Mouse (Mus musculus) forebrain, embryonic 14.5 days (tissue): Measurements from ENCODE around the gene Atp6v0a1. TPM values are rescaled to one million over a fixed set of nuclear protein-coding genes. Genes with fewer than 3 reads are reported as not detected.

Source experiments
- ATAC-seq: fragments of 200-750 bp; cut with Nextera tagmentation; 2 replicates; pipeline ENCODE4 v1.8.0; 2017; ENCODE audit warnings: mild to moderate bottlenecking, moderate library complexity
- DNase-seq: peaks from one replicate; pipeline ENCODE4 v3.0.0-alpha.2; 2015; ENCODE audit warnings: low spot score
- H3K27ac ChIP-seq: fragments of 300-500 bp; sonication (generic); 2 replicates; pipeline ENCODE4 v1.5.1; 2014; ENCODE audit warnings: low read depth, mild to moderate bottlenecking, control low read depth, low read length, moderate library complexity
- H3K27me3 ChIP-seq: fragments of 300-500 bp; sonication (generic); replicated peaks from 2 replicates; pipeline ENCODE4 v1.6.1; 2014; ENCODE audit warnings: low read length, control low read depth, mixed read lengths; ENCODE audit not compliant: control insufficient read depth, insufficient read depth
- H3K36me3 ChIP-seq: fragments of 300-500 bp; sonication (generic); 2 replicates; pipeline ENCODE4 v1.6.1; 2014; ENCODE audit warnings: low read length, control low read depth; ENCODE audit not compliant: control insufficient read depth, insufficient read depth
- H3K4me1 ChIP-seq: fragments of 300-500 bp; sonication (generic); 2 replicates; pipeline ENCODE4 v1.6.1; 2014; ENCODE audit warnings: antibody characterized with exemption, low read length, control low read depth; ENCODE audit not compliant: control insufficient read depth, insufficient read depth
- H3K4me2 ChIP-seq: fragments of 300-500 bp; sonication (generic); 2 replicates; pipeline ENCODE4 v1.6.1; 2014; ENCODE audit warnings: mild to moderate bottlenecking, control low read depth, low read length
- H3K4me3 ChIP-seq: fragments of 300-500 bp; sonication (generic); 2 replicates; pipeline ENCODE4 v1.5.1; 2014; ENCODE audit warnings: low read depth, low read length, control low read depth
- H3K9ac ChIP-seq: fragments of 300-500 bp; sonication (generic); 2 replicates; pipeline ENCODE4 v1.6.1; 2014; ENCODE audit warnings: mild to moderate bottlenecking, low read length, control low read depth, moderate library complexity
- H3K9me3 ChIP-seq: fragments of 300-500 bp; sonication (generic); replicated peaks from 2 replicates; pipeline ENCODE4 v1.6.1; 2016; ENCODE audit warnings: low read length, control low read depth, mixed read lengths; ENCODE audit not compliant: control insufficient read depth
- WGBS: fragments of 180-500 bp; shearing (Covaris S2); extraction: QIAGEN DNeasy Blood & Tissue Kit; methylation state at CpG from one replicate; pipeline ENCODE4 v1.1.7; 2014; 5-methylcytosine and 5-hydroxymethylcytosine counted together
- polyA plus RNA-seq: library from polyadenylated mRNA; unstranded; fragments of >200 nt; fragmentation: Nextera tagmentation; extraction: Ambion mirVana; gene quantifications from 2 replicates; pipeline ENCODE4 v1.2.1, GENCODE M21; 2014

The Atp6v0a1 gene
- polyA plus RNA-seq = 50.2 and 74.4 TPM in 2 replicates

DNA sequence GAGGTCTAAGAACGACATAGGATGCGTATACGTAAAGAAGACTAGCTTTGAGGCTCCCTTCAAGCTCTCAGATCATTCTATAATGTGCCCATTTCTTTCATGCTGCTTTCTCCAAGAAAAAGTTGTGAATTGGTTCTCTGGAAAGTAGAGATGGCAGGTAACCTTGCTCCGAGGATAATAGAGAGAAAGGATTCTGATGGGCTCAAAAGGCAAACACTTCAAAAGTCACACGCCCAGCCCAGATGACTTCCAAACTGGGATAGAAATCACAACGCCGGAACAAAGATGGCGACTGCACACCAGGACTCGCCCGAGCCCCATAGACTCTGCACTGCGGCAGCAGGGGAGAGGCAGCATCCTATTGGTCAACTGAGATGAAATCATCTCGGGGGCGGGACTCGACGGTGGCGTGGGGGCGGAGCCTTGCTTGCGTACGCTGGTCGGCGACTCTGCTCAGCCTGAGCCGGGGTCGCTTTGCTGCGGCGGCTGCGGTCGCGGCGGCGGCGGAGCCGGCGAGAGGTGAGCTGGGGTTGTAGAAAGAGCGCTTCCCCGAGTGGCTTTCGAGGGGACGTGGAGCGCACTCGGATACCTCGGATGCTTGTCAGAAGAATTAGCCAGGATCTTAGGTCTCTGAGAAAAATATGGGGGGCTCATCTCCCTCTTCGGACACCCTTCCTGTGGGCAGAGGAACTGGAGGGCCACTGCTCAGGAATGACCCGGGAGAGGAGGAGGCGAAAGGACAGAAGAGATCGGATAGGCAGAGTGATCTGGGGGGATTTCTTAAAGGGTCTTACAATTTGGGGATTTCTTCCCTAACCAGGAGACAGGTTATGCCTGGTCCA is at the start of gene Atp6v0a1:
TSS of gene Atp6v0a1 (plus strand) at position 407 of the 842 bp plus-strand sequence.
- ATAC-seq = peak; percentile 100
- Histone ChIP-seq H3K27ac (peak within 1 kb of the TSS; percentile 82), H3K4me1 (peaks cover 12% of the 10 kb centered on the region), H3K4me3 (peak within 1 kb of the TSS; percentile 77), H3K4me2 (peak within 1 kb of the TSS; percentile 57), H3K9me3 (no peaks in the 10 kb centered on the region), H3K36me3 (peaks cover 20% of the 10 kb centered on the region), H3K27me3 (no peaks in the 10 kb centered on the region), H3K9ac (peak within 1 kb of the TSS; percentile 91)
- under 1% methylated on average over 44 of the region's 44 CpGs for WGBS
- DNase-seq = peak; percentile 99

DNA sequence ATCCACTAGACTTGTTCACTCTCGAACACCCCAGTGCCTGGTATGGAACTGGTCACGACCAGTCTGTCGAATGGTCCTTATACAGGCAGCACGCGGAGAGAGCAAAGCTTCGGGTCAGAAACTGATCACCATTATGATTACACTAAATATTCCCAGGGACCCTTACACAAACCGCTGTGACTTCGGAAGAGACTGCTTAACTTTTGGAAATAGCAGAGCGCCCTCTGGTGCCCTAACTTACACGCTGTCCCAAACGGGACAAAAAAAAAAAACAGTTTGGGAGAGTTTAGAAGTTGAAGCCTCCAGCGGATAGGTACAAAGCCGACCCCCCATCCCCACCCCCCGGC is 49.8 kb upstream of the Atp6v0a1 start:
- Histone ChIP-seq H3K9ac (no peak overlapping the region), H3K27ac (no peak overlapping the region), H3K4me1 (no peaks in the 10 kb centered on the region), H3K36me3 (no peaks in the 10 kb centered on the region), H3K27me3 (peaks cover 26% of the 10 kb centered on the region), H3K9me3 (no peaks in the 10 kb centered on the region), H3K4me3 (peak overlapping the region; percentile 17), H3K4me2 (peak overlapping the region; percentile 39)
- 3% methylated on average over 14 of the region's 14 CpGs for WGBS
- ATAC-seq (no peak), DNase-seq (peak; percentile 84)

- no peak for ATAC-seq
- peaks cover 26% of the 10 kb centered on the region for H3K27me3 ChIP-seq
- WGBS = 34% methylated on average over 3 of the region's 3 CpGs
Observed at GRCm38 (mm10) chr11:100959826-100960225, 49.4 kb upstream of the Atp6v0a1 start.

GRCm38 (mm10) chr11:100960540-100960939 is 48.7 kb upstream of the Atp6v0a1 start:
- H3K4me2 ChIP-seq = no peak overlapping the region
- H3K27me3 ChIP-seq = peaks cover 26% of the 10 kb centered on the region
- 8% methylated on average over 6 of the region's 6 CpGs for WGBS
- H3K9me3 ChIP-seq = no peaks in the 10 kb centered on the region
- DNase-seq (peak; percentile 88), ATAC-seq (peak; percentile 82; the same call in 1 of the 2 replicates)
- H3K4me1 ChIP-seq = no peaks in the 10 kb centered on the region
- no peak overlapping the region for H3K9ac ChIP-seq
- no peak overlapping the region for H3K27ac ChIP-seq
- H3K36me3 ChIP-seq = no peaks in the 10 kb centered on the region
- no peak overlapping the region for H3K4me3 ChIP-seq

More at GRCm38 (mm10) chr11:100959826-100960225, 49.4 kb upstream of the Atp6v0a1 start:
- no peak for DNase-seq
- H3K9me3 ChIP-seq = no peaks in the 10 kb centered on the region
- H3K36me3 ChIP-seq = no peaks in the 10 kb centered on the region
- no peak overlapping the region for H3K9ac ChIP-seq
- no peak overlapping the region for H3K27ac ChIP-seq
- H3K4me2 ChIP-seq = no peak overlapping the region
- H3K4me3 ChIP-seq = no peak overlapping the region
- no peaks in the 10 kb centered on the region for H3K4me1 ChIP-seq

DNA sequence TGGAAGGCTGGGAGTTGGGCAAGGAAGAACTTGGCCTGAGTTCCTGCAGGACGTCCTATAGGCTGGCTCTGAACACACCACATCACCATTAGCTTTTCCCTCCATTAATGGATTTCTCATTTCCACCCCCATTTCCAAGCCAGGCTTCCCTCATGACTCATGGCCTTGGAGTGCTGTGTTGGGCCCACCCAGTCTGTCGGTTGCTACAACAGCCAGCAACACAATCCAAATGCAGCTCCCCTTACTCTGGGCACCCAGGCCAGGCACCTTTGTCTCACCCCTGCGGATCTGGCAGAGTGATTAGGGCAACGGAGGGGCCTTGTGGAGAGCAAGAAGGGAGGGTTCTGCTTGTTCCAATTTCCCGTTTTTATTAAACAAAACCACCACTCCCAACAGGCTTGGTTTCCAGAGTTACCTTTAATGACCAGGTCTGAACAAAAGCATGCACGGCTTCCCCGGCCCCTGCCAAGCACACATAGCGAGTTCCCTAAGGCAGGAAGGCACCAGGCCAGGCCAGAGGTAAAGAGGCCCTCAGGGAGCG is 46.8 kb upstream of the Atp6v0a1 start:
- H3K27ac ChIP-seq = no peak overlapping the region
- no peaks in the 10 kb centered on the region for H3K36me3 ChIP-seq
- 49% methylated on average over 9 of the region's 9 CpGs for WGBS
- no peak for ATAC-seq
- peaks cover 29% of the 10 kb centered on the region for H3K27me3 ChIP-seq
- no peaks in the 10 kb centered on the region for H3K4me1 ChIP-seq
- no peaks in the 10 kb centered on the region for H3K9me3 ChIP-seq
- H3K4me3 ChIP-seq = no peak overlapping the region
- DNase-seq = no peak
- H3K9ac ChIP-seq = no peak overlapping the region
- no peak overlapping the region for H3K4me2 ChIP-seq

DNA sequence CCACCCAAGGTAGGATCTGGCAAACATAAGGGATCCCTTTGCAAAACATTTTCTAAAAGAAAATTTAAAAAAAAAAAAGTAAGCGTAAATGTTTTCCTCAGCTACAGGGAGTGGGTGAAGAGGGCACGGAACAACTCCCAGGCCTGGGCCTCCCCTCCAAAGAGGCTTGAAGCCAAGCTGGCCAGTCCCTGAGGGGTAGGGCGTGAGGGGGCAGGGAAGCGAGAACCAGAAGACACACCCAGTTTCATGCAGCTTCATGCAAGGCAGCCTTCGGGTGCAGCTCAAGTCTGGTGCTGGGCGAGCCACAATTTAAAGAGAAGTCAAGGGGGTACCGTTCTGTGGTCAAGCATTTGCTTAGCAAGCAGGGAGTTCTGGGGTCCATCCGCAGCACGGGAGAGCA is 45.6 kb upstream of the Atp6v0a1 start:
- H3K4me3 ChIP-seq = no peak overlapping the region
- H3K9me3 ChIP-seq = no peaks in the 10 kb centered on the region
- DNase-seq (no peak), ATAC-seq (no peak)
- H3K27me3 ChIP-seq = peaks cover 29% of the 10 kb centered on the region
- H3K4me1 ChIP-seq = no peaks in the 10 kb centered on the region
- H3K36me3 ChIP-seq = no peaks in the 10 kb centered on the region
- no peak overlapping the region for H3K9ac ChIP-seq
- no peak overlapping the region for H3K4me2 ChIP-seq
- no peak overlapping the region for H3K27ac ChIP-seq
- WGBS = 84% methylated on average over 9 of the region's 9 CpGs

DNA sequence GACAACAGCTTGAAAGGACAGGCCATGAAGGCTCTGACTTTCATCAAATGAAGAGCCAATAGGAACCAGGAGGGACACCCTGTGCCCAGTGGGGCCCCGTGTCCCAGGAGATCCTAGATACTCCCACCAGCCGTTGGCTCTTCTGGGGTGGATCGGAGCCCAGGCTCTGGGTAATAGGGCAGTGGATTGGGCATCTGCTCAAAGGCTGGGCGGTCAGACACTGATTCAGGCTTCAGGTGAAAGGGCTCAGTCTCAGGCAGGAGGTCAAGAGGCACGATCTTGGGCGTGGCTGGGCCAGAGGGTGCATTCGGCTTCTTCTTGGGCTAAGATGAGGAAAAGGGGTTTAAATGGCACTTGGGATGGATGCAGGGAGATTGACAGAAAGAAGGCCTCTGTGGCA is 45.1 kb upstream of the Atp6v0a1 start:
- no peaks in the 10 kb centered on the region for H3K4me1 ChIP-seq
- H3K27ac ChIP-seq = no peak overlapping the region
- ATAC-seq = no peak
- DNase-seq = no peak
- no peaks in the 10 kb centered on the region for H3K36me3 ChIP-seq
- H3K4me3 ChIP-seq = no peak overlapping the region
- peaks cover 29% of the 10 kb centered on the region for H3K27me3 ChIP-seq
- no peak overlapping the region for H3K9ac ChIP-seq
- no peak overlapping the region for H3K4me2 ChIP-seq
- no peaks in the 10 kb centered on the region for H3K9me3 ChIP-seq
- WGBS = 88% methylated on average over 7 of the region's 7 CpGs

DNA sequence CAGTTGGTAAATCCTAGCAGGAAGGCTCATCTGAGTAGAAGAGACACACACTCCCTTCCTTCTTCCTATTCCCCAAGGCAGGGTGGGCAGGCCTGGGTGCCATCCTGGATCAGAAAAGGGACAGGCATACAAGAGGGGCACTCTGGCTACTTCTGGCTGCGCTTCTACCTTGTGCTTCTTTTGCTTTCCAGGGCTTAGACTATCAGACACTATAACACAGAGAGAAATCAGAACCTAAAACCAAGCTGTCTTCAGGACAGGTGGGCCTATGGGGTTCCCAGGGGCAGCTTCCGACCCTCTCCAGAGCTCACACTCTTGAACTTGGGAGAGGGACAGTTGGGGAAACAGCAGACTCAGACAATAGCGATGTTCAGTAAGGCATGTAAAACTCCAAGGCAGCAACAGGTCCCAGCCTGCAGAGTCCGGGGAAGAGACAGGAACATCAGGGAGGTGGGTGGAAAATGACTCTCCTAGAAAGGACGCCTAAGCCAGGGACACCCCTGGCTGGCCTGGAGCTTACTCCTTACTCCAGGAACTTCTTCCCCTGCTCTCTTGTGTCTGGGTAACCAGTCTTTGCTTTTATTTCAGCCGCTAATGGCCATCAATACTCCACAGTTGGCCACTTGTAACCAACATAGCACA is 44.2 kb upstream of the Atp6v0a1 start:
- H3K9ac ChIP-seq = no peak overlapping the region
- H3K27me3 ChIP-seq = peaks cover 30% of the 10 kb centered on the region
- DNase-seq (no peak), ATAC-seq (no peak)
- H3K27ac ChIP-seq = no peak overlapping the region
- 85% methylated on average over 6 of the region's 6 CpGs for WGBS
- no peak overlapping the region for H3K4me2 ChIP-seq
- peaks cover 2% of the 10 kb centered on the region; the same call in 1 of the 2 replicates for H3K4me1 ChIP-seq
- no peaks in the 10 kb centered on the region for H3K36me3 ChIP-seq
- H3K4me3 ChIP-seq = no peak overlapping the region
- H3K9me3 ChIP-seq = no peaks in the 10 kb centered on the region

DNA sequence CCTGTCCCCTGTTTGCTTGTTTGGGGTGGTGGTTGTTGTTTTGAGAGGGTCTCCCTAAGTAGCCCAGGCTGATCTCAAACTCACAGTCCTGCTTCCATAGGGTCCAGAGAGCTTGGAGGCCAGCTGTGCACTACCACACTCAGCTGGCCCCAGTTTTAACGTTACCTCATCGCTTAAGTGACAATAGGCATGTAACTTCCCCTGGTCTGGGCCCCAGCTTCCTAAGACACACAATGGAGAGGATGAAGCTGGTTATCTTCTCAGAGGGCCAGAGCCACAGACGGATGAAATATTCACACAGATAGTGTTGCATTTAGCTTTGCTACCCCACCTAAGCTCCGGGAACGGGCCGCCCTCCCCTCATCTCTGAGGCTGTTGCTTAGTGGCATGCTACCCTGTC is 43.5 kb upstream of the Atp6v0a1 start:
- H3K4me2 ChIP-seq = no peak overlapping the region
- H3K36me3 ChIP-seq = no peaks in the 10 kb centered on the region
- peaks cover 2% of the 10 kb centered on the region; the same call in 1 of the 2 replicates for H3K4me1 ChIP-seq
- H3K9me3 ChIP-seq = no peaks in the 10 kb centered on the region
- ATAC-seq = no peak
- H3K27ac ChIP-seq = no peak overlapping the region
- WGBS = 79% methylated on average over 6 of the region's 6 CpGs
- H3K27me3 ChIP-seq = peaks cover 37% of the 10 kb centered on the region
- no peak for DNase-seq
- H3K9ac ChIP-seq = no peak overlapping the region
- H3K4me3 ChIP-seq = no peak overlapping the region
